Mouse (Mus musculus) embryo, embryonic 11 days (tissue): Measurements from ENCODE around the gene Vegfd.

Experiments
- DNase-seq: peaks from one replicate; pipeline ENCODE4 v3.0.0-alpha.2; 2015

Gene Vegfd

GRCm38 (mm10) chrX:164373081-164373480 lies at the start of gene Vegfd:
Gene Vegfd (plus strand): TSS chrX:164373378.
- DNase-seq: peak; percentile 37

GRCm38 (mm10) chrX:164323391-164323913 lies 49.7 kb upstream of the Vegfd start:
- DNase-seq: peak; percentile 46

GRCm38 (mm10) chrX:164330351-164330750 lies 42.8 kb upstream of the Vegfd start:
- DNase-seq: no peak

- DNase-seq: no peak
Observed at GRCm38 (mm10) chrX:164330766-164331165, 42.4 kb upstream of the Vegfd start.

GRCm38 (mm10) chrX:164338591-164338990 lies 34.6 kb upstream of the Vegfd start:
- DNase-seq: no peak

GRCm38 (mm10) chrX:164345359-164345938 lies 27.7 kb upstream of the Vegfd start:
- DNase-seq: no peak

GRCm38 (mm10) chrX:164348937-164349336 lies 24.2 kb upstream of the Vegfd start:
- DNase-seq: no peak

GRCm38 (mm10) chrX:164365153-164365865 lies 7.9 kb upstream of the Vegfd start:
- no peak for DNase-seq

- no peak for DNase-seq
Observed at GRCm38 (mm10) chrX:164370576-164370975, 2.6 kb upstream of the Vegfd start.

GRCm38 (mm10) chrX:164374586-164374985 lies 1.4 kb downstream of the Vegfd start:
- peak; percentile 28 for DNase-seq

GRCm38 (mm10) chrX:164379721-164380120 lies 6.5 kb downstream of the Vegfd start:
- no peak for DNase-seq

- peak; percentile 91 for DNase-seq
Observed at GRCm38 (mm10) chrX:164381618-164382408, 8.6 kb downstream of the Vegfd start.

GRCm38 (mm10) chrX:164394091-164394490 lies 20.9 kb downstream of the Vegfd start:
- no peak for DNase-seq

GRCm38 (mm10) chrX:164398456-164398855 lies 25.3 kb downstream of the Vegfd start:
- peak; percentile 48 for DNase-seq

- DNase-seq: no peak
Observed at GRCm38 (mm10) chrX:164405080-164405649, 32.0 kb downstream of the Vegfd start.

- DNase-seq: no peak
Observed at GRCm38 (mm10) chrX:164406133-164407022, 33.2 kb downstream of the Vegfd start.

GRCm38 (mm10) chrX:164408301-164408927 lies 35.2 kb downstream of the Vegfd start:
- no peak for DNase-seq

GRCm38 (mm10) chrX:164410562-164410961 lies 37.4 kb downstream of the Vegfd start:
- no peak for DNase-seq

- DNase-seq: no peak
Observed at GRCm38 (mm10) chrX:164416803-164417202, 43.6 kb downstream of the Vegfd start.

- no peak for DNase-seq
Observed at GRCm38 (mm10) chrX:164418008-164418407, 44.8 kb downstream of the Vegfd start.

GRCm38 (mm10) chrX:164419471-164419939 lies 46.3 kb downstream of the Vegfd start, which contains the start of gene Piga:
Gene Piga (plus strand): TSS chrX:164419787.
- peak; percentile 94 for DNase-seq
